Mouse (Mus musculus): ENCODE measurements at regions not wholly inside any gene's neighbourhood (a gene's known extent, or its start where the extent isn't known, plus 50 kb on each side); places are given as distances from the start of the nearest gene placed in this dataset.

DNA sequence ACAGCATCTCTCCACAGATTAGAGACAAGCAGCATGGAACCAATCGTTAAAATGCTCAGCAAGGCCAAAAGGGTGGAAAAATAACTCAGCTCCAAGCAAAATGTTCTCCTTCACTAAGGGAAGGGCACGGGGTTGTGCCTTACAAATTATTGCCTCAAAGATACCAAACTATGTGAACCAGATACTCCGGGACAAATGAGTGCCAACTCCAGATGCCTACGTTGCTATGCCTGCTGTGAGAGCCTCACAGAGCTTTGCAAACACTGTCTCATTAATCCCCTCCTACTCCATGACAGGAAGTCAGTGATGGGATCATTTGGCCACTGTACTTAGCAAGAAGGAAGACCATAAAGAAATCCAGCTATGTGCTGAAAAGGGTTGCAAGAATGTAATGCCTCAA, 345.9 kb upstream of the Map3k7 start:
- DNase-seq (ENCODE audit: low spot score) = no peak

- no peak for DNase-seq (ENCODE audit: low spot score)
Measured at GRCm38 (mm10) chr4:31621205-31621604, 342.7 kb upstream of the Map3k7 start.

DNA sequence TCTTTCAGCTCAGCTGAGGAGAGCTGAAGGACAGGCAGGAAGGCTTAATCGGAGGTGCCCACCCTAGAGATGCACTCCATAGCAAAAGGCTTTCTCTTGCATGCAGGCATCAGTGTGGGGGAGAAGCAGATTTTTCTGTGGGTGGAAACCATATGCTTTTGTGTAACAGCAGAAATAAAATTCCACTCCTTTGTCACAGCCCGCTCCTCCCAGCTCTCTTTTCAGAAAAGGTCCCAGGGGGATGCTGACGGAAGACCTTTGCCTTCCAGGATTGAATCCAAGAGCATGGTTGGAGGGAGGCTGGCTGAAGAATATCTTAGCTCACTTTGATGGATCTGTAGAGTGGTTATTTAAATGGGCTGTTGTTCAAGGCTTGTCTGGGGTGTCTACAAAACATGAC, 336.8 kb upstream of the Map3k7 start:
- DNase-seq (ENCODE audit: low spot score) = no peak

- no peak for DNase-seq (ENCODE audit: low spot score)
Measured at GRCm38 (mm10) chr4:31627777-31628176, 336.1 kb upstream of the Map3k7 start.

GRCm38 (mm10) chr4:31638564-31638963, 325.3 kb upstream of the Map3k7 start:
- DNase-seq (ENCODE audit: low spot score) = no peak

GRCm38 (mm10) chr4:31642161-31642560, 321.7 kb upstream of the Map3k7 start:
- DNase-seq (ENCODE audit: low spot score) = peak; percentile 12

DNA sequence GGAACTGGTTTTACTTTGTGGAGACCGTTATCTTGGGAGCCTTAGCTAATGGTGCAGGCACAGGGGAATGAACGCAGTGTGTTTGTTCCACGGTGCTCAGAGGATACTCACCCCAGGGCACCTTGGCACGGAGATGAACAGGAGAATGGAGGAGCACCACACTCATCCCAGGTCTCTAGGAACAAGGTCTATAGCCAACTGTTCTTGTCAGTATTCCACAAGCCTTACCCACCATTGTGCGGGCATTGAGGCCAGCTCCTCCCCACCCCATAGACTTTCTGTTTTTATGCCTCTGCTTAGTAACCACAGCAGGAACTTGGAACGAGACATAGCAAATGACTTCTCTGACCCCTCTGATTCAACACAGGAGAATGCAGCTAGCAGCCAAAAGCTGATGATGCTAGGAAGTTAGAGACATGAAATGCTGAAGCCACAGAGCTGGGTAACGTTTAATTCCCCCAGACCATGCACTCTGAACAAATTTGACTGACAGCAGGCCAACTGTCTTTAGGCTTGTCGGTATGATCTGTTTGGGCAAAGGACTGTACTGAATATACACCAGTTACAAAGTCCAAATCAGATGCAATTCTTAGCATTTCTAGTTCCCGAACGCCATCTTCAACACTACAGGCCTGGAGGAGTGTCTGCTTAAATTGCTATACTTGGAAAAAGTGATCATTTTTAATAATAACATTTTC, 321.2 kb upstream of the Map3k7 start:
- DNase-seq (ENCODE audit: low spot score) = no peak

DNA sequence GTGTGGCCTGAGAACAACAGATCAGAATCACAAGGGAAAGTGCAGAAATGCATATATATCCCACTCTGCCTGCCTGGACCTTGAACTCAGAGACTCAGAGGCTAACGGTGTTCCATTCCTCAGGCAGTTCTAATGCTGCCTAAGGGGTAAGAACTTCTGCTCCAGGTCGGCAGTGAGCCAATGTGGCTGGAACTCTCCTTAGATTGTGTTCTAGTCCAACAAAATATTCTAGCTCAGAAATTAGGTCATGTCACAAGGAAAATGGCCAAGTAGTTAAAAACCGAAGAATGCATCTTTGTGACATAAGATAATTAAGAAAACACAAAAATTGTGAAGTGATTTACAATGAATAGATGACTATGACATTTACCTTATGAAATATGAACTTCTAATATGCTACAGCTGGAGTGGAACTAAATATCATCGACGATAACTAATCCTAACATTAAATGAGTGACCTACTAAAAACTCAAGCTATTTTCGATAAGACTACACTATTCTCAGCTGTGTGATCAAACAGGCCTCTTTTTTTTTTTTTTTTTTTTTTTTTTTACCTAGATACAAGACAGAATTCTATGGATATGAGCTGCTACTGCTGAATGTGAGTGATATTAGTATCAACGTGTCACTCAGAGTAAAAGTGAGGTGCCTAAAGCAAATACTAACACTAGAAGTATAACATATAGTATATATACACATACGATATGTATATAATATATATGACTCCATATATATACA, 315.1 kb upstream of the Map3k7 start:
- DNase-seq (ENCODE audit: low spot score) = no peak

- no peak for DNase-seq (ENCODE audit: low spot score)
Measured at GRCm38 (mm10) chr4:31655364-31656106, 308.4 kb upstream of the Map3k7 start.

- no peak for DNase-seq (ENCODE audit: low spot score)
Measured at GRCm38 (mm10) chr4:31656111-31656510, 307.8 kb upstream of the Map3k7 start.

DNA sequence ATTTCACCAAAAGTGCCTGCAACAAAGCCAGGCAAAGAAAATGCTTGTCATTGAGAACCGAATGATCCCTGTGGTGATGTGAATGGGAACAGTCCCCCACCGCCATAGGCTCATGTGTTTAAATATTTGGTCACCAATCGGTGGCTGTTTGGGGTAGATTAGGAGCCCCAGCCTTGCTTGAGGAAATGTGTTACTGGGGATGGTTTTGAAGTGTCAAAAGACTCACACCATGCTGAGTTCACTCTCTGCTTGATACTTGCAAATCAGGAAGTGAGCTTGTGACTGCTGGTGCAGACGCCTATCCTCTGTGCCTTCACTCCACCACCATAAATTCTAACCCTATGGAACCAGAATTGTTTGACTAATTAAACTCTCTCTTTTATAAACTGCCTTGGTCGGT, 305.1 kb upstream of the Map3k7 start:
- no peak for DNase-seq (ENCODE audit: low spot score)

GRCm38 (mm10) chr4:31660896-31661295, 303.0 kb upstream of the Map3k7 start:
- DNase-seq (ENCODE audit: low spot score) = no peak

DNA sequence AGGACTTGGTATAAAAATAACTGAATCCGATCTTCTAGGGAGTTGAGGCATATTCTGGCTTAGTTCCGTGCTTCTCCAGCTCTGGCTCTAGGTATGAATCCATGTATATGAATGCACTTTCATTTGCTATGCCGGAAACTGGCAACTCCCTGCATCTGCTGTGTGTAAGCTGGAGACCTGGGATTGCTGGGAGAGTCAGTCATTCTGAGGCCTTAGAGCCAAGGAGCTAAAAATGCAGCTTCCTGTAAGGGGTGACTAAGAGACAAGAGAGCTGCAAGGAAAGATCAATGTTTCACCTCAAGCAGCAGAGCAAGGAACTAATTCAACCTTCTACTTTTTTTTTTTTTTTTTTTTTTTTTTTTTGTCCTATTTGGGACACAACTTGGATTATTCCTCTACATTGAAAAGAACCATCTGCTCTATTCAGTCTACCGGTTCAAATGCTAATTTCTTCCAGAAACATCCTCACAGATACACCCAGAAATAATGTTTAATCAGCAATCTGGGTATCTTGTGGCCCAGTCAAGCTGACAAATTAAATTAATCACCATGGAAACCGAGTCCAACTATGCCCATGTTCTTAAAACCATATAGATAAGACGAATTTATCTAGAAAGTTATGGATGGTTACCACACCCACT, 292.2 kb upstream of the Map3k7 start:
- DNase-seq (ENCODE audit: low spot score) = no peak

GRCm38 (mm10) chr4:31672171-31672841, 291.6 kb upstream of the Map3k7 start:
- no peak for DNase-seq (ENCODE audit: low spot score)

- DNase-seq (ENCODE audit: low spot score) = no peak
Measured at GRCm38 (mm10) chr4:31672842-31673171, 291.1 kb upstream of the Map3k7 start.

DNA sequence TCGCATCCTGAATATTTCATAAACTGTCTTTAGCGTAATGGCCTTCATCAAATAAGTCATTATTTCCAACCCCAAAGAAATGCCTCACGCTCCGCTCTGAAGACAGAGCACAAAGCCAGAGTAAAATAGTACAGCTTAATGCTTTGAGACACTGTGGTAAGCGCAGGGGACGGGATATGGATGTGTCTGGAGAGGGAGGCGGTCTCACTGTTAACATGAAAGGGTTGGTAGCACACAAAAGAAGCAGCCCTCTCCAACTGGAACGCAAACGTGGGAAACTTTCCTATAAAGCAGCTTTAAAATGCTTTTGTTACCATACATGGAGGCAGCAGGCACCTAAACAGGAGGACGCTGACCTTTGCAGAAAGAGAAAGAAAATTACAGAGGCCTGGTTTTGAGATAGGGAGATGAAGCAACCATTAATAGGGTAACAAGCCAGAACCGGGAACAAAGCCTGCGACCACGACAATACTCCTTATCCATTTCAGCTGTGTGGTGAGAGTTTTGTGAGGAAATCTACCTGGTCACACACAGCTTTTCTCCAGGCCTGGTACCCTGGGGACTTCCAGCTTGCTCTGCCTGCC, 284.8 kb upstream of the Map3k7 start:
- no peak for DNase-seq (ENCODE audit: low spot score)

GRCm38 (mm10) chr4:31680958-31681357, 282.9 kb upstream of the Map3k7 start:
- DNase-seq (ENCODE audit: low spot score) = no peak

DNA sequence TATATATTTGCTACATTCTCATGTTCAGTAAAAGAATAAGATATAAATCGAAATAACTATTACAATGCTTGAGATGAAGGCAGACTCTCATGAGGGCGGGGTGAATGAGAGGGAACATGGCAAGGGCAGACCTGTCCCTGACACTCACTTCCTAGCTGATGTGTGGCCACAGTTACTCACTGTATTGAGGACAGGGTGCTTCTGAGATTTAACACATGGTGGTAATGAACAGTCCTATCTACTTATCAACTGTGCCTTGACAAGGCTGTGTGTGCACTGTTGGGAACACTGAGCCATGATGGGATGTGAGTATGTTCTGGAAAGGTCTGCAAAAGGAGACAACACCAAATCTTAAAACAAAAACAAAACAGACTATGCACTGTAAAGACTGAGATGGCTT, 274.8 kb upstream of the Map3k7 start:
- DNase-seq (ENCODE audit: low spot score) = no peak

DNA sequence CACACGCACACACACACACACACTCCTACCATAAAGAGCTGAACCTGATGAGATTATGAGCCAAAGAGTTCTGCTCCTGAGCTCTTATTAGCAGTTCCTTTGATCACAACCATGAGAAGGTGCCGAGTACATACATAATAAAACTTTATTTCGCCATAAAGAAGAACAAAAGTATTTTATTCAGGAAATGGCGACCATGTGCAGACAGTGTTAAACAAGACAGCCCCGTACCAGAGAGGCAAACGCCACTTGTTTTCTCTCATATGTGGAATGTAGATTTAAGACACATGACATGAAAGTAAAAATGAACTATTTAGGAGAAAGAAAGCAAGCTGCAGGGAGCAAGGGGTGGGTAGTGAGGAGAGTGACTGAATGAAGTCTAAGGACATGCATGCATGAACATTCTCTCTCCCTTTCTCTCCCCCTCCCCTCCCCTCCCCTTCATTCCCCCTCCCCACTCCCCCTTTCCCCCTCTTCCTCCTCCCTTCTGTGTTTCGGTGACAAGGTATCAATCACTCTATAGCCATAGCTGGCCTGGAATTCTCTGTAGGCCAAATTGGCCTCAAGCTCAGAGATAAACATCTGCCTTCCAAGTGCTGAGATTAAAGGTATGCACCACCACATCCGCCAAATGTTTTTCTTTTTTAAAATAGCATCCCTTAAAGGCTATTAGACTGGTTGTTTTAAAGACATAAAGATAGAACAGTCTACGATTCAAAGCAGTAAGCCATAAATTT, 266.0 kb upstream of the Map3k7 start:
- DNase-seq (ENCODE audit: low spot score) = no peak

- DNase-seq (ENCODE audit: low spot score) = no peak
Measured at GRCm38 (mm10) chr4:31698506-31698782, 265.5 kb upstream of the Map3k7 start.

DNA sequence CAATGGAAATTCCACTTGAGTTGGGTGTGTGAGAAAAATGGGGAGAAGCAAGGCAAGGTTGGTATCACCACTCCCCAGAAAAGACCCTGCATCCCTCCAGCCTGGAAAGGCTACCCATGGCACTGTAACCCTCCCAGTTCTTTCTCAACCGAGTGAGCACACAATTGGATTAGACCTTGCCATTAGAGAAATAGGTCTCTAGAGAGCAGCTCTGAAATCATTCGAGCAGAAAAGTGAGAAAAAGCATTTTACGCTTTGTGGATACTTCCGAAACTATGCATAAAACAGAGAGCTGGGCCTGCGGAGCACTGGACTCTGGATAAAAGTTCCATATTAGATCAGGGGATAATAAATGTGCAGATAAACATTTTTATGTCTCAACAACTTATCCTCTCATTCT, 264.6 kb upstream of the Map3k7 start:
- no peak for DNase-seq (ENCODE audit: low spot score)
